Mouse (Mus musculus): Measurements from ENCODE around the gene Pax7. TPM values are rescaled to one million over a fixed set of nuclear protein-coding genes. Genes with fewer than 3 reads are reported as not detected.
A peak's percentile ranks its signal among the peaks of the same experiment; 100 is the strongest.

Gene Pax7
- polyA plus RNA-seq, 1 experiment from 2014 or later, result not detected

GRCm38 (mm10) chr4:139828871-139829590 lies 4.3 kb downstream of the Pax7 start:
- 3% methylated on average over 16 of the region's 16 CpGs for WGBS
- Histone ChIP-seq H3K27me3 (replicated peaks; ENCODE audit: control insufficient read depth, insufficient read depth, low read length) (peaks cover 100% of the 10 kb centered on the region), H3K36me3 (ENCODE audit: control insufficient read depth, insufficient read depth) (no peaks in the 10 kb centered on the region), H3K27ac (ENCODE audit: low read depth, low read length) (no peak overlapping the region), H3K4me1 (replicated peaks; ENCODE audit: control insufficient read depth, insufficient read depth, low read length) (no peaks in the 10 kb centered on the region), H3K9ac (ENCODE audit: low read depth, low read length) (no peak overlapping the region), H3K9me3 (ENCODE audit: control insufficient read depth) (no peaks in the 10 kb centered on the region), H3K4me2 (replicated peaks; ENCODE audit: low read depth) (no peak overlapping the region), H3K4me3 (ENCODE audit: low read depth, low read length) (no peak overlapping the region)
- no peak for ATAC-seq
- no peak for TF ChIP-seq CTCF (IDR thresholded peaks at IDR 0.05; ENCODE audit: low read depth)

GRCm38 (mm10) chr4:139828283-139828678 lies 5.0 kb downstream of the Pax7 start:
- H3K27ac ChIP-seq (ENCODE audit: low read depth, low read length), result no peak overlapping the region
- TF ChIP-seq CTCF (IDR thresholded peaks at IDR 0.05; ENCODE audit: low read depth), result no peak
- no peaks in the 10 kb centered on the region for H3K4me1 ChIP-seq (replicated peaks; ENCODE audit: control insufficient read depth, insufficient read depth, low read length)
- 1% methylated on average over 32 of the region's 37 CpGs for WGBS
- no peak overlapping the region for H3K4me3 ChIP-seq (ENCODE audit: low read depth, low read length)
- no peak overlapping the region for H3K9ac ChIP-seq (ENCODE audit: low read depth, low read length)
- ATAC-seq, result no peak
- no peaks in the 10 kb centered on the region for H3K36me3 ChIP-seq (ENCODE audit: control insufficient read depth, insufficient read depth)
- peaks cover 100% of the 10 kb centered on the region for H3K27me3 ChIP-seq (replicated peaks; ENCODE audit: control insufficient read depth, insufficient read depth, low read length)
- H3K4me2 ChIP-seq (replicated peaks; ENCODE audit: low read depth), result 0 out of 2 replicates have a peak overlapping the region, but pooled peaks have one; percentile 17
- no peaks in the 10 kb centered on the region for H3K9me3 ChIP-seq (ENCODE audit: control insufficient read depth)

- Histone ChIP-seq H3K27ac (ENCODE audit: low read depth, low read length) (no peak overlapping the region), H3K9ac (ENCODE audit: low read depth, low read length) (no peak overlapping the region), H3K4me1 (replicated peaks; ENCODE audit: control insufficient read depth, insufficient read depth, low read length) (no peaks in the 10 kb centered on the region), H3K4me2 (replicated peaks; ENCODE audit: low read depth) (0 out of 2 replicates have a peak overlapping the region, but pooled peaks have one; percentile 17), H3K9me3 (ENCODE audit: control insufficient read depth) (no peaks in the 10 kb centered on the region), H3K27me3 (replicated peaks; ENCODE audit: control insufficient read depth, insufficient read depth, low read length) (peaks cover 100% of the 10 kb centered on the region), H3K36me3 (ENCODE audit: control insufficient read depth, insufficient read depth) (no peaks in the 10 kb centered on the region), H3K4me3 (ENCODE audit: low read depth, low read length) (no peak overlapping the region)
- TF ChIP-seq CTCF (IDR thresholded peaks at IDR 0.05; ENCODE audit: low read depth), result no peak
- 2% methylated on average over 30 of the region's 30 CpGs for WGBS
- no peak for ATAC-seq
Observed at GRCm38 (mm10) chr4:139827501-139828282, 5.6 kb downstream of the Pax7 start.

- peaks cover 100% of the 10 kb centered on the region for H3K27me3 ChIP-seq (replicated peaks; ENCODE audit: control insufficient read depth, insufficient read depth, low read length)
- no peak overlapping the region for H3K4me2 ChIP-seq (replicated peaks; ENCODE audit: low read depth)
- H3K9me3 ChIP-seq (ENCODE audit: control insufficient read depth), result no peaks in the 10 kb centered on the region
- no peak overlapping the region for H3K9ac ChIP-seq (ENCODE audit: low read depth, low read length)
- 0% methylated on average over 3 of the region's 3 CpGs for WGBS
- no peak for TF ChIP-seq CTCF (IDR thresholded peaks at IDR 0.05; ENCODE audit: low read depth)
- no peak overlapping the region for H3K27ac ChIP-seq (ENCODE audit: low read depth, low read length)
- no peak overlapping the region for H3K4me3 ChIP-seq (ENCODE audit: low read depth, low read length)
- H3K4me1 ChIP-seq (replicated peaks; ENCODE audit: control insufficient read depth, insufficient read depth, low read length), result no peaks in the 10 kb centered on the region
- no peak for ATAC-seq
- H3K36me3 ChIP-seq (ENCODE audit: control insufficient read depth, insufficient read depth), result no peaks in the 10 kb centered on the region
Observed at GRCm38 (mm10) chr4:139826231-139826630, 7.1 kb downstream of the Pax7 start.

- H3K4me2 ChIP-seq (replicated peaks; ENCODE audit: low read depth), result no peak overlapping the region
- TF ChIP-seq CTCF (IDR thresholded peaks at IDR 0.05; ENCODE audit: low read depth), result no peak
- WGBS, result 1% methylated on average over 14 of the region's 14 CpGs
Observed at GRCm38 (mm10) chr4:139825326-139826112, 7.8 kb downstream of the Pax7 start.

More at GRCm38 (mm10) chr4:139825326-139826112, 7.8 kb downstream of the Pax7 start:
- Histone ChIP-seq H3K4me1 (replicated peaks; ENCODE audit: control insufficient read depth, insufficient read depth, low read length) (no peaks in the 10 kb centered on the region), H3K9ac (ENCODE audit: low read depth, low read length) (no peak overlapping the region), H3K36me3 (ENCODE audit: control insufficient read depth, insufficient read depth) (no peaks in the 10 kb centered on the region), H3K4me3 (ENCODE audit: low read depth, low read length) (no peak overlapping the region), H3K27me3 (replicated peaks; ENCODE audit: control insufficient read depth, insufficient read depth, low read length) (peaks cover 100% of the 10 kb centered on the region), H3K27ac (ENCODE audit: low read depth, low read length) (no peak overlapping the region), H3K9me3 (ENCODE audit: control insufficient read depth) (no peaks in the 10 kb centered on the region)
- no peak for ATAC-seq
